Mouse (Mus musculus) thymus, adult 2 months (tissue): ENCODE results near the gene Setd3.

ENCODE experiments used
- CTCF ChIP-seq: fragments of 200-500 bp; IDR thresholded peaks from 2 replicates; pipeline ENCODE4 v1.5.1; 2012; ENCODE audit warnings: mild to moderate bottlenecking, control low read depth, low read length, moderate library complexity, borderline replicate concordance; ENCODE audit not compliant: control insufficient read depth, poor library complexity, insufficient read depth; ENCODE audit errors: extremely low read depth
- POLR2A ChIP-seq: fragments of 200-500 bp; IDR thresholded peaks from 2 replicates; pipeline ENCODE4 v1.6.1; 2012; ENCODE audit warnings: mild to moderate bottlenecking, low read length, control low read depth, moderate library complexity; ENCODE audit not compliant: control insufficient read depth, poor library complexity, insufficient read depth; ENCODE audit errors: extremely low read depth

DNA sequence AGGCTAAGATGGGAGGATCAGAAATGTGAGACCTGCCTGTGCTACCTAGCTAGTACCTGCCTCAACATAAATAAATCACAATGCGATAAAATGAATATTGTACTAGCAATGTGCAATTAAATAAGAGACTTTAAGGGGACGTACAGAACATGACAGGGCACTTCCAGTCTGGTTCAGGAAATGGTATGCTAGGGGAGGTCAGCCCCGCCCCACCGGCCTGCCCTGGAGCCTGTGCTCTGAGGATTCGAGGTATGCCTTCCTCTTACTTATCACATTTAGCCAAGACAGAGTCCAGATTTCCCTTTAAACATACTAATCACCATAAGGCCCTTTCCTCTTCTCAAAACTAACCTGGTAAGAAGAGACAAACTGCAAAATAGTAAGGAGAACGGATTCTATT, 58.7 kb downstream of the Setd3 start:
- TF ChIP-seq CTCF (no peak), POLR2A (no peak)
